Mouse (Mus musculus) bone marrow, adult 2 months (tissue): ENCODE measurements at regions not wholly inside any gene's neighbourhood (a gene's known extent, or its start where the extent isn't known, plus 50 kb on each side); places are given as distances from the start of the nearest gene placed in this dataset.

Source experiments
- CTCF ChIP-seq: fragments of 200-500 bp; IDR thresholded peaks from 2 replicates; pipeline ENCODE4 v1.5.1; 2011; ENCODE audit warnings: low read length, control low read depth; ENCODE audit not compliant: control insufficient read depth, insufficient read depth
- POLR2A ChIP-seq: fragments of 200-500 bp; IDR thresholded peaks from 2 replicates; pipeline ENCODE4 v1.6.1; 2011; ENCODE audit warnings: low read depth, mild to moderate bottlenecking, control low read depth, low read length, borderline replicate concordance; ENCODE audit not compliant: control insufficient read depth

GRCm38 (mm10) chr12:92748576-92748975 lies 899.6 kb upstream of the Sel1l start:
- TF ChIP-seq POLR2A = no peak
- no peak for TF ChIP-seq CTCF
